ENCODE assay signal across 10 mouse cellular contexts in the genomic region with DNA sequence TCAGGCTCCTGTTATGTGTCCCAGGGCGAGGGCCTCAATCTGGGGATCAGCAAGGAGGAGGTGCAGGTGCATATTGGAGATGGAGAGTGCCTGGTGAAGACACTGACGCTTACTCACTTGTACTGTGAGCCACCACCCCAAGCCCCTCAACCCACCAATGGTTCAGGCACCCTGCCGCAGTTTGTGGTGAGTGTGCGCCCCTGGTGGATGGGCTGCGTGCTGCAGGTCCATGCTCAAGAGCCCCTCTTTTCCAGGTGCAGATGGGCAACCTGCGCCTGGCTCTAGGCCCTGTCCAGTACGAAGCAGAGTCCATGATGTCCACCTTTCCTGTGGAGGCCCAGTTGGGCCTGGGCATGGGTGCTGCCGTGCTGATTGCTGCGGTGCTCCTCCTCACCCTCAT. TPM values are rescaled to one million over a fixed set of nuclear protein-coding genes. Genes with fewer than 3 reads are reported as not detected.
DNase-seq lines count a peak whose midpoint lies in the region; ATAC-seq and TF ChIP-seq lines count a peak whose summit lies in the region.
"Had no signal": no experiment of that assay in that cellular context is flagged by ENCODE, and none has a peak within 500 bp of the region (broad histone marks: within the 10 kb centered on the region; RNA-seq: fewer than 3 reads in every experiment).

No protein-coding gene starts in this region.

- H3K9me3 ChIP-seq in heart, postnatal 0 days (replicated peaks; ENCODE audit: control insufficient read depth, low read length): no peaks in the 10 kb centered on the region
- no peaks in the 10 kb centered on the region for H3K9me3 ChIP-seq in heart, embryonic 11.5 days (replicated peaks; ENCODE audit: control insufficient read depth, low read length)
- no peaks in the 10 kb centered on the region for H3K9me3 ChIP-seq in limb, embryonic 10.5 days (replicated peaks)
- no peaks in the 10 kb centered on the region for H3K9me3 ChIP-seq in midbrain, embryonic 13.5 days
- H3K9me3 ChIP-seq: limb, embryonic 15.5 days had no signal

- no peaks in the 10 kb centered on the region for H3K36me3 ChIP-seq in heart, postnatal 0 days (replicated peaks; ENCODE audit: control insufficient read depth, insufficient read depth, low read length)
- no peaks in the 10 kb centered on the region for H3K36me3 ChIP-seq in heart, embryonic 11.5 days (ENCODE audit: control insufficient read depth, insufficient read depth, low read length)
- H3K36me3 ChIP-seq in limb, embryonic 10.5 days: no peaks in the 10 kb centered on the region
- H3K36me3 ChIP-seq in midbrain, embryonic 13.5 days: no peaks in the 10 kb centered on the region
- H3K36me3 ChIP-seq: limb, embryonic 15.5 days had no signal

- no peaks in the 10 kb centered on the region for H3K4me1 ChIP-seq in heart, postnatal 0 days (ENCODE audit: control insufficient read depth, insufficient read depth)
- peaks cover 4% of the 10 kb centered on the region for H3K4me1 ChIP-seq in heart, embryonic 11.5 days (ENCODE audit: control insufficient read depth, insufficient read depth, low read length)
- H3K4me1 ChIP-seq in limb, embryonic 10.5 days: no peaks in the 10 kb centered on the region
- no peaks in the 10 kb centered on the region for H3K4me1 ChIP-seq in midbrain, embryonic 13.5 days (replicated peaks)
- H3K4me1 ChIP-seq: limb, embryonic 15.5 days had no signal

- H3K9ac ChIP-seq in heart, postnatal 0 days (replicated peaks; ENCODE audit: low read depth, low read length): no peak overlapping the region
- H3K9ac ChIP-seq in heart, embryonic 11.5 days (ENCODE audit: low read depth, low read length): no peak overlapping the region
- H3K9ac ChIP-seq in midbrain, embryonic 13.5 days (replicated peaks): no peak overlapping the region
- H3K9ac ChIP-seq: limb, embryonic 15.5 days had no signal

- no peak overlapping the region for H3K4me2 ChIP-seq in heart, postnatal 0 days (ENCODE audit: low read depth, low read length)
- no peak overlapping the region for H3K4me2 ChIP-seq in heart, embryonic 11.5 days
- no peak overlapping the region for H3K4me2 ChIP-seq in midbrain, embryonic 13.5 days (replicated peaks)
- H3K4me2 ChIP-seq: limb, embryonic 15.5 days had no signal

- TF ChIP-seq CTCF in heart, postnatal 0 days (IDR thresholded peaks at IDR 0.05; ENCODE audit: low read depth): peak; percentile 55

- H3K27ac ChIP-seq in heart, postnatal 0 days (ENCODE audit: low read depth): no peak overlapping the region
- H3K27ac ChIP-seq in heart, embryonic 11.5 days (ENCODE audit: low read depth, low read length): no peak overlapping the region
- no peak overlapping the region for H3K27ac ChIP-seq in limb, embryonic 10.5 days
- no peak overlapping the region for H3K27ac ChIP-seq in midbrain, embryonic 13.5 days
- H3K27ac ChIP-seq: limb, embryonic 15.5 days had no signal

- no peak for DNase-seq in heart, postnatal 0 days (ENCODE audit: low spot score)
- DNase-seq in right cerebral cortex, postnatal 25 days: peak; percentile 5
- DNase-seq in right cerebral cortex, postnatal 14 days: no peak
- DNase-seq in limb, embryonic 10.5 days (ENCODE audit: low spot score): peak; percentile 38
- DNase-seq in thymus, postnatal 25 days: peak; percentile 31
- DNase-seq in gastrocnemius, adult 8-10 months (ENCODE audit: low spot score in 2 of 2): no peak

- H3K27me3 ChIP-seq in heart, postnatal 0 days (ENCODE audit: control insufficient read depth, insufficient read depth, low read length): no peaks in the 10 kb centered on the region
- H3K27me3 ChIP-seq in heart, embryonic 11.5 days (ENCODE audit: control insufficient read depth, insufficient read depth, low read length): no peaks in the 10 kb centered on the region; the same call in 1 of the 2 replicates
- peaks cover 87% of the 10 kb centered on the region for H3K27me3 ChIP-seq in limb, embryonic 10.5 days (ENCODE audit: low read depth, poor library complexity, severe bottlenecking)
- no peaks in the 10 kb centered on the region for H3K27me3 ChIP-seq in midbrain, embryonic 13.5 days

- TF ChIP-seq EP300 in heart, postnatal 0 days (IDR thresholded peaks at IDR 0.05; ENCODE audit: low read depth): no peak

- H3K4me3 ChIP-seq in heart, postnatal 0 days (ENCODE audit: low read depth, low read length): no peak overlapping the region
- no peak overlapping the region for H3K4me3 ChIP-seq in heart, embryonic 11.5 days (ENCODE audit: low read depth, low read length)
- no peak overlapping the region for H3K4me3 ChIP-seq in limb, embryonic 10.5 days
- no peak overlapping the region for H3K4me3 ChIP-seq in midbrain, embryonic 13.5 days (replicated peaks)
- H3K4me3 ChIP-seq: limb, embryonic 15.5 days had no signal

- ATAC-seq in heart, postnatal 0 days (ENCODE audit: insufficient read depth, low read depth): no peak; the same call in 1 of the 2 replicates
- ATAC-seq in heart, embryonic 11.5 days (replicated peaks; ENCODE audit: insufficient number of reproducible peaks, low FRiP score, low TSS enrichment): no peak
- no peak for ATAC-seq in midbrain, embryonic 13.5 days
- ATAC-seq: Patski had no signal

- whole genome bisulfite sequencing in heart, postnatal 0 days: 72% methylated on average over 9 of the region's 9 CpGs
- 51% methylated on average over 9 of the region's 9 CpGs for WGBS in heart, embryonic 11.5 days (ENCODE audit: insufficient replicate concordance)
- 54% methylated on average over 9 of the region's 9 CpGs for WGBS in limb, embryonic 10.5 days
- WGBS in midbrain, embryonic 13.5 days: 64% methylated on average over 9 of the region's 9 CpGs

RNA-seq across cellular contexts. Expression of a gene that starts 6.9 kb away (rescaled TPM):
- total RNA-seq in heart, postnatal 0 days (2014; rRNA removed; ENCODE audit: low replicate concordance): 82.0 and 94.2 TPM in 2 replicates
- 70.5 and 73.1 TPM in 2 replicates for polyA plus RNA-seq in heart, postnatal 0 days (2015; fragmentation: Nextera tagmentation; extraction: Ambion mirVana)
- polyA plus RNA-seq in heart, embryonic 11.5 days (2014; fragmentation: Nextera tagmentation; extraction: Ambion mirVana): 52.6 and 57.9 TPM in 2 replicates
- 1.1 and 1.6 TPM in 2 replicates for polyA plus RNA-seq in limb, embryonic 10.5 days (2016; fragmentation: Nextera tagmentation; extraction: Ambion mirVana)
- 10 to 100 TPM; 30.4 to 34.6 (median 32.5) TPM for total RNA-seq in gastrocnemius, adult 8-10 months (2022)
- 1.3 and 1.4 TPM in 2 replicates for polyA plus RNA-seq in midbrain, embryonic 13.5 days (2015; fragmentation: Nextera tagmentation; extraction: Ambion mirVana)

RNA-seq across cellular contexts. Expression of a gene that starts 10.4 kb away (rescaled TPM):
- 0.31 and 3.4 TPM in 2 replicates for total RNA-seq in heart, postnatal 0 days (2014; rRNA removed; ENCODE audit: low replicate concordance)
- polyA plus RNA-seq in heart, postnatal 0 days (2015; fragmentation: Nextera tagmentation; extraction: Ambion mirVana): 0.67 and 0.81 TPM in 2 replicates
- 0.16 and 0.27 TPM in 2 replicates for polyA plus RNA-seq in heart, embryonic 11.5 days (2014; fragmentation: Nextera tagmentation; extraction: Ambion mirVana)
- 0.04 TPM in 1 of 2 replicates, not detected in the other for polyA plus RNA-seq in limb, embryonic 10.5 days (2016; fragmentation: Nextera tagmentation; extraction: Ambion mirVana)
- total RNA-seq in gastrocnemius, adult 8-10 months (2022): under 1 TPM; 0.24 to 0.70 (median 0.39) TPM
- 0.07 and 0.08 TPM in 2 replicates for polyA plus RNA-seq in midbrain, embryonic 13.5 days (2015; fragmentation: Nextera tagmentation; extraction: Ambion mirVana)

RNA-seq across cellular contexts. Expression of a gene that starts 19.4 kb away (rescaled TPM):
- total RNA-seq in heart, postnatal 0 days (2014; rRNA removed; ENCODE audit: low replicate concordance): 854 and 913 TPM in 2 replicates
- 632 and 648 TPM in 2 replicates for polyA plus RNA-seq in heart, postnatal 0 days (2015; fragmentation: Nextera tagmentation; extraction: Ambion mirVana)
- 285 and 302 TPM in 2 replicates for polyA plus RNA-seq in heart, embryonic 11.5 days (2014; fragmentation: Nextera tagmentation; extraction: Ambion mirVana)
- polyA plus RNA-seq in limb, embryonic 10.5 days (2016; fragmentation: Nextera tagmentation; extraction: Ambion mirVana): 178 and 190 TPM in 2 replicates
- 100 to 1,000 TPM; 347 to 391 (median 361) TPM for total RNA-seq in gastrocnemius, adult 8-10 months (2022)
- 225 and 228 TPM in 2 replicates for polyA plus RNA-seq in midbrain, embryonic 13.5 days (2015; fragmentation: Nextera tagmentation; extraction: Ambion mirVana)

RNA-seq across cellular contexts. Expression of a gene that starts 19.6 kb away (rescaled TPM):
- 122 and 146 TPM in 2 replicates for total RNA-seq in heart, postnatal 0 days (2014; rRNA removed; ENCODE audit: low replicate concordance)
- polyA plus RNA-seq in heart, postnatal 0 days (2015; fragmentation: Nextera tagmentation; extraction: Ambion mirVana): 181 and 194 TPM in 2 replicates
- 159 and 162 TPM in 2 replicates for polyA plus RNA-seq in heart, embryonic 11.5 days (2014; fragmentation: Nextera tagmentation; extraction: Ambion mirVana)
- 111 and 116 TPM in 2 replicates for polyA plus RNA-seq in limb, embryonic 10.5 days (2016; fragmentation: Nextera tagmentation; extraction: Ambion mirVana)
- total RNA-seq in gastrocnemius, adult 8-10 months (2022): 10 to 100 TPM; 79.3 to 97.7 (median 86.9) TPM
- 133 and 139 TPM in 2 replicates for polyA plus RNA-seq in midbrain, embryonic 13.5 days (2015; fragmentation: Nextera tagmentation; extraction: Ambion mirVana)

RNA-seq across cellular contexts. Expression of a gene that starts 50.9 kb away (rescaled TPM):
- total RNA-seq in heart, postnatal 0 days (2014; rRNA removed; ENCODE audit: low replicate concordance): 22.0 and 27.4 TPM in 2 replicates
- 14.1 and 14.3 TPM in 2 replicates for polyA plus RNA-seq in heart, postnatal 0 days (2015; fragmentation: Nextera tagmentation; extraction: Ambion mirVana)
- polyA plus RNA-seq in heart, embryonic 11.5 days (2014; fragmentation: Nextera tagmentation; extraction: Ambion mirVana): 8.1 and 9.2 TPM in 2 replicates
- polyA plus RNA-seq in limb, embryonic 10.5 days (2016; fragmentation: Nextera tagmentation; extraction: Ambion mirVana): 9.2 and 12.7 TPM in 2 replicates
- total RNA-seq in gastrocnemius, adult 8-10 months (2022): 10 to 100 TPM; 16.6 to 20.5 (median 19.7) TPM
- 9.6 and 11.8 TPM in 2 replicates for polyA plus RNA-seq in midbrain, embryonic 13.5 days (2015; fragmentation: Nextera tagmentation; extraction: Ambion mirVana)

Comparison
In these comparisons a context has a peak if more than half of its experiments do, and no peak if none do; other contexts are left out.
1. DNase-seq: peak in right cerebral cortex, postnatal 25 days (single experiment), limb, embryonic 10.5 days (single experiment) and thymus, postnatal 25 days (single experiment); none in heart, postnatal 0 days (single experiment), right cerebral cortex, postnatal 14 days (single experiment) and gastrocnemius, adult 8-10 months (0 of 2).
2. RNA of a gene that starts 6.9 kb away (polyA plus RNA-seq): 70.5 to 73.1 TPM in heart, postnatal 0 days and 52.6 to 57.9 TPM in heart, embryonic 11.5 days; 1.3 to 1.4 TPM in midbrain, embryonic 13.5 days and 1.1 to 1.6 TPM in limb, embryonic 10.5 days; every median in the first group is over 10 times any median in the second.